In the genomic region with DNA sequence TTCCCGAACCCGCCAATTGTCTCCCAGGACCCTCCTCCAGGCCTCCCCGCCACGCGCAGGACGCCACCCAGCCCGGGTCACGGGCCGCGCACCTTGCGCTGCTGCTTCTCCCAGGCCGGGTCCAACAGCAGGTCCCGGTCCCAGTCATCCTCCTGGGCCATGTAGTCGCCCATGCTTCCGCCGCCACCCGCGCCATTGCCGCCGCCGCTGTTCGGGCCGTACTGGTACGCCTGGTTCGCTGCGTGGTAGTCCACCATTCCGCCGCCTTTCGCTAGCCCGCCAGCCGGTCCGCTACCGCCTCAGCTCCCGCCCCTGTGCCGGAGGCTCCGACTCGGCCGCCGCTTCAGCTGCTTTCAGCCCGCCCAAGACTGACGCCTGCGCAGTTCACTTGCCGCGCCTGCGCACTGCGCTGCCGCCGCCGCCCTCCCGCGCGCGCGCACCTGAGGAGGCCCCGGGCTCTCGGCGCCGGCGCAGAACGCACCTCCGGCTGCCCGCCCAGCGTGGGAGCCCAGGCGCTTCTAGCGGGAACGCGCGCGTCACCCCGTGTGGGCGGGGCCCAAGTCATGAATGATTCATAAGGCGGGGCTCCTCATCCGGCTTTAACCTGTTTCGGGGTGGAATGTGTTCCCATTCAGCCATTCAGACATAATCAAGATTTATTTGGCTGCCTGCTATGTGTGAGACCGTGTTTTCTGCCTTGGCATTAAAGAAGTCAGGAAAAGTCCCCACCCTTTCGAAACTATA, we compare ENCODE assay signal across 8 mouse cellular contexts. TPM values are rescaled to one million over a fixed set of nuclear protein-coding genes. Genes with fewer than 3 reads are reported as not detected.
A peak's percentile ranks its signal among the peaks of the same experiment; 100 is the strongest.
DNase-seq lines count a peak whose midpoint lies in the region; ATAC-seq and TF ChIP-seq lines count a peak whose summit lies in the region.

A gene (minus strand): TSS at position 414 of the 744 bp plus-strand sequence.

- peaks cover 19 to 20% of the 10 kb centered on the region in 2 experiments for H3K4me1 ChIP-seq in ES-E14 (ENCODE audit: control insufficient read depth in 2 of 2, insufficient read depth in 2 of 2, low read length in 2 of 2, poor library complexity in 1 of 2)
- peaks cover 44% of the 10 kb centered on the region for H3K4me1 ChIP-seq in forebrain, embryonic 16.5 days (replicated peaks; ENCODE audit: control insufficient read depth, insufficient read depth, low read length)
- peaks cover 28% of the 10 kb centered on the region for H3K4me1 ChIP-seq in lung, embryonic 14.5 days (ENCODE audit: insufficient read depth)
- peaks cover 11% of the 10 kb centered on the region; the same call in 1 of the 2 replicates for H3K4me1 ChIP-seq in olfactory bulb, adult 2 months (ENCODE audit: control insufficient read depth, insufficient read depth, low read length)
- H3K4me1 ChIP-seq in thymus, adult 2 months (replicated peaks; ENCODE audit: control insufficient read depth, insufficient read depth, low read length), result peaks cover 24% of the 10 kb centered on the region

- H3K9ac ChIP-seq in ES-E14 (ENCODE audit: insufficient read depth, low read depth, low read length, poor library complexity, severe bottlenecking), result peak within 1 kb of the TSS; percentile 92
- H3K9ac ChIP-seq in forebrain, embryonic 16.5 days (replicated peaks; ENCODE audit: low read depth, low read length), result peak within 1 kb of the TSS; percentile 97
- H3K9ac ChIP-seq in lung, embryonic 14.5 days, result peak within 1 kb of the TSS; percentile 95

- H3K4me3 ChIP-seq in ES-E14 (ENCODE audit: insufficient read depth in 1 of 2, low read depth in 1 of 2, low read length in 2 of 2, poor library complexity in 1 of 2, severe bottlenecking in 1 of 2), result peak within 1 kb of the TSS; percentile 87 to 89
- H3K4me3 ChIP-seq in forebrain, embryonic 16.5 days (replicated peaks; ENCODE audit: low read length), result peak within 1 kb of the TSS; percentile 99
- peak within 1 kb of the TSS; percentile 98 for H3K4me3 ChIP-seq in layer of hippocampus, adult 2 months
- H3K4me3 ChIP-seq in lung, embryonic 14.5 days (ENCODE audit: low read depth, low read length), result peak within 1 kb of the TSS; percentile 99
- peak within 1 kb of the TSS; percentile 94 for H3K4me3 ChIP-seq in olfactory bulb, adult 2 months (ENCODE audit: insufficient read depth, low read depth, low read length)
- H3K4me3 ChIP-seq in thymus, adult 2 months (ENCODE audit: control insufficient read depth, insufficient read depth, low read length), result peak within 1 kb of the TSS; percentile 71

- peak within 1 kb of the TSS; percentile 82 for H3K27ac ChIP-seq in ES-E14 (ENCODE audit: insufficient read depth, low read depth, low read length, poor library complexity, severe bottlenecking)
- peak within 1 kb of the TSS; percentile 91 for H3K27ac ChIP-seq in forebrain, embryonic 16.5 days (ENCODE audit: low read length)
- H3K27ac ChIP-seq in layer of hippocampus, adult 2 months, result peak within 1 kb of the TSS; percentile 90
- peak within 1 kb of the TSS; percentile 88 for H3K27ac ChIP-seq in lung, embryonic 14.5 days (ENCODE audit: low read depth)
- H3K27ac ChIP-seq in olfactory bulb, adult 2 months (ENCODE audit: insufficient read depth, low read depth, low read length), result peak within 1 kb of the TSS; percentile 82
- H3K27ac ChIP-seq in thymus, adult 2 months (ENCODE audit: control insufficient read depth, insufficient read depth, low read length), result no peak within 1 kb of the TSS

- ATAC-seq in forebrain, embryonic 16.5 days, result peak; percentile 92
- peak; percentile 86 for ATAC-seq in lung, embryonic 14.5 days (ENCODE audit: insufficient read depth)

- H3K27me3 ChIP-seq in forebrain, embryonic 16.5 days (replicated peaks; ENCODE audit: control insufficient read depth, insufficient read depth, low read length), result no peaks in the 10 kb centered on the region
- H3K27me3 ChIP-seq in lung, embryonic 14.5 days (ENCODE audit: insufficient read depth, low read length), result no peaks in the 10 kb centered on the region
- H3K27me3 ChIP-seq in thymus, adult 2 months (ENCODE audit: control insufficient read depth, insufficient read depth, low read length), result no peaks in the 10 kb centered on the region

- DNase-seq in ES-E14 (ENCODE audit: low read depth, low spot score), result peak; percentile 97
- DNase-seq in cerebellum, adult 11-12 months, result peak; percentile 99
- DNase-seq in heart, postnatal 36 days, result peak; percentile 98 to 99
- DNase-seq in layer of hippocampus, adult 2 months (ENCODE audit: low spot score in 2 of 2), result peak; percentile 98 to 99
- DNase-seq in lung, embryonic 14.5 days, result peak; percentile 99
- DNase-seq in thymus, adult 2 months, result peak; percentile 99

- TF ChIP-seq CTCF in layer of hippocampus, adult 2 months (conservative IDR thresholded peaks at IDR 0.05), result no peak
- no peak for TF ChIP-seq CTCF in lung, embryonic 14.5 days (IDR thresholded peaks at IDR 0.05; ENCODE audit: low read depth)
- TF ChIP-seq CTCF in olfactory bulb, adult 2 months (IDR thresholded peaks at IDR 0.05; ENCODE audit: insufficient read depth, low read depth, low read length), result no peak
- peak; percentile 57; the same call in 1 of the 2 replicates for TF ChIP-seq CTCF in thymus, adult 2 months (IDR thresholded peaks at IDR 0.05; ENCODE audit: borderline replicate concordance, control insufficient read depth, extremely low read depth, insufficient read depth, low read length, poor library complexity)

- no peaks in the 10 kb centered on the region for H3K36me3 ChIP-seq in ES-E14 (ENCODE audit: control insufficient read depth, insufficient read depth, low read length, poor library complexity, severe bottlenecking)
- H3K36me3 ChIP-seq in forebrain, embryonic 16.5 days (ENCODE audit: control insufficient read depth, insufficient read depth), result no peaks in the 10 kb centered on the region
- no peaks in the 10 kb centered on the region for H3K36me3 ChIP-seq in lung, embryonic 14.5 days (ENCODE audit: insufficient read depth)
- H3K36me3 ChIP-seq in thymus, adult 2 months (ENCODE audit: control insufficient read depth, insufficient read depth, low read length), result no peaks in the 10 kb centered on the region

- TF ChIP-seq POLR2A in olfactory bulb, adult 2 months (IDR thresholded peaks at IDR 0.05; ENCODE audit: insufficient read depth, low read depth, low read length), result peak; percentile 99
- peak; percentile 98 for TF ChIP-seq POLR2A in thymus, adult 2 months (IDR thresholded peaks at IDR 0.05; ENCODE audit: control insufficient read depth, extremely low read depth, insufficient read depth, low read length, poor library complexity)

- intact Hi-C loops in heart, postnatal 36 days (cut with DNase I), result loop anchor here (2.0 to 5.0 kb wide), 4 partner anchors 17 to 165 kb away; no protein-coding TSS in a partner anchor

- in situ Hi-C loops in ES-E14 (cut with MboI; ENCODE audit: low sequenced_read_pairs in 2 of 2, unreplicated experiment in 2 of 2), result no loop called here

- peak within 1 kb of the TSS; percentile 90 for H3K4me2 ChIP-seq in forebrain, embryonic 16.5 days (ENCODE audit: low read length)
- peak within 1 kb of the TSS; percentile 92 for H3K4me2 ChIP-seq in lung, embryonic 14.5 days

- under 1% methylated on average over 76 of the region's 76 CpGs for WGBS in forebrain, embryonic 16.5 days
- WGBS in lung, embryonic 14.5 days, result under 1% methylated on average over 76 of the region's 76 CpGs
- WGBS in olfactory bulb, adult 2 months, result under 1% methylated on average over 76 of the region's 76 CpGs
- under 1% methylated on average over 76 of the region's 76 CpGs for WGBS in thymus, adult 2 months

- no peaks in the 10 kb centered on the region for H3K9me3 ChIP-seq in ES-E14 (ENCODE audit: control insufficient read depth, insufficient read depth, low read depth, low read length)
- H3K9me3 ChIP-seq in forebrain, embryonic 16.5 days (ENCODE audit: control insufficient read depth, low read length), result no peaks in the 10 kb centered on the region
- H3K9me3 ChIP-seq in lung, embryonic 14.5 days (ENCODE audit: low read depth, low read length), result no peaks in the 10 kb centered on the region

TF ChIP-seq in ES-E14, 5 proteins besides CTCF, POLR2A, EP300 and RAD21:
- no peak for TF ChIP-seq CHD2 (IDR thresholded peaks at IDR 0.05; ENCODE audit: low read depth, low read length)
- no peak for TF ChIP-seq MAFK (IDR thresholded peaks at IDR 0.05; ENCODE audit: insufficient read depth, low read depth, low read length)
- no peak for TF ChIP-seq ZC3H11A (IDR thresholded peaks at IDR 0.05; ENCODE audit: borderline replicate concordance, low read depth, low read length)
- no peak for TF ChIP-seq ZNF384 (IDR thresholded peaks at IDR 0.05; ENCODE audit: low read depth, low read length)
- no peak; the same call in 1 of the 2 replicates for TF ChIP-seq HCFC1 (IDR thresholded peaks at IDR 0.05; ENCODE audit: borderline replicate concordance, insufficient read depth, low read length)
TF ChIP-seq in ES-E14: peak in this region for 0.

RNA-seq across cellular contexts. Expression of the gene that starts here (rescaled TPM):
- total RNA-seq in ES-E14 (2012; rRNA removed), result 566 and 627 TPM in 2 replicates
- 150 and 155 TPM in 2 replicates for polyA plus RNA-seq in forebrain, embryonic 16.5 days (2015; fragmentation: Nextera tagmentation; extraction: Ambion mirVana)
- total RNA-seq in heart, postnatal 36 days (2021), result 10 to 100 TPM; 69.4 to 81.8 TPM
- total RNA-seq in layer of hippocampus, adult 2 months (2021), result 100 to 1,000 TPM; 131 to 134 TPM
- 266 and 270 TPM in 2 replicates for polyA plus RNA-seq in lung, embryonic 14.5 days (2014; fragmentation: Nextera tagmentation; extraction: Ambion mirVana)
- 498 TPM in 1 of 2 replicates, not detected in the other for polyA plus RNA-seq in olfactory bulb, adult 2 months (2012; ENCODE audit: insufficient read depth, insufficient read length, low replicate concordance, missing spikeins)
- polyA plus RNA-seq in thymus, adult 2 months (2012; rRNA removed), result 243 and 268 TPM in 2 replicates
